Mouse (Mus musculus) E14TG2a.4 (cell line): ENCODE measurements at regions not wholly inside any gene's neighbourhood (a gene's known extent, or its start where the extent isn't known, plus 50 kb on each side); places are given as distances from the start of the nearest gene placed in this dataset.

ENCODE experiments used
- H3K27me3 ChIP-seq: 2 replicates; pipeline ENCODE4 v1.6.1; 2014; ENCODE audit warnings: low read length, control low read depth; ENCODE audit not compliant: insufficient read depth
- H3K36me3 ChIP-seq: 2 replicates; pipeline ENCODE4 v1.6.1; 2014; ENCODE audit warnings: low read length, control low read depth; ENCODE audit not compliant: insufficient read depth
- H3K4me1 ChIP-seq: replicated peaks from 2 replicates; pipeline ENCODE4 v1.6.1; 2014; ENCODE audit warnings: low read depth, low read length, control low read depth
- H3K4me3 ChIP-seq: replicated peaks from 2 replicates; pipeline ENCODE4 v1.5.1; 2014; ENCODE audit warnings: mild to moderate bottlenecking, low read length
- H3K9me3 ChIP-seq: 2 replicates; pipeline ENCODE4 v1.6.1; 2014; ENCODE audit warnings: low read length, control low read depth
- CTCF ChIP-seq: conservative IDR thresholded peaks from 2 replicates; pipeline ENCODE4 v1.5.1; 2014; ENCODE audit warnings: low read length
- NANOG ChIP-seq: IDR thresholded peaks from 2 replicates; pipeline ENCODE4 v1.6.1; 2014; ENCODE audit warnings: borderline replicate concordance, low read length, mixed read lengths
- POU5F1 ChIP-seq: IDR thresholded peaks from 2 replicates; pipeline ENCODE4 v1.6.1; 2014; ENCODE audit warnings: low read length, borderline replicate concordance

GRCm38 (mm10) chr1:119256097-119256473 lies 166.0 kb downstream of the Inhbb start:
- Histone ChIP-seq H3K9me3 (no peaks in the 10 kb centered on the region), H3K4me1 (peaks cover 9% of the 10 kb centered on the region), H3K4me3 (no peak overlapping the region), H3K36me3 (no peaks in the 10 kb centered on the region), H3K27me3 (peaks cover 16% of the 10 kb centered on the region)
- TF ChIP-seq NANOG (no peak), CTCF (no peak), POU5F1 (no peak)

DNA sequence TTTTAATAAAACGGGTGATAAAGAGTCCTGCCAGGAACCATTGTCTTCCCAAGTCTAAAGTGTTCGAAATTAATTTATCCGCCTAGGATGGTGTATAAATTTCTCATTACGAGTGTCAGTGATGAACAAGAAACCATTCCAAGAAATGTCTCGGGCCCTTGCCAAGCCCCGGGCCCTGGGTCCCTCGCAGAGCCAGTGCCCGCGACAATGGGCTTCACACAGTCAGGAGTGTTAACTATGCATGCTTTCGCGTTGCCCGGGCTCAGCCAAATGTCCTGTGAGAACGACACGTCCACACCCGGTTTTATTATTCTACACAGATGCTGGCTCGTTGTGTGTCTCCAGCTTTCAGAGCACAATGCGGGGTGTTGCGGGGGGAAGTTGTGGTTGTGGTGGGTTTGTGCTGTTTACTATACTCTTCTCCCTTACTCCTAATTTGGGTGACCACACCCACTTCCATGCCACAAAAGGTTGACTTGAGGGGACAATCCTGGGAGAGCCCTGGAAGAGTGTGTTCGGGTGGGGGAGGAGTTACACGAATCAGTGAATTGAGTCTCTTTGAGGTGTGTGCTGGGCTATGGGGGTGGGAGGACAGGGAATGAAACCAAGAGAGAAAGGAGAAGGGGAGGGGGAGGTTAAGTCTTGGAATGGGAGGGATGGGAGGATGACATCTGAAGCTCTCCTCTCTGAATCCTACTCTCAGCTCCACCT lies 166.5 kb downstream of the Inhbb start:
- TF ChIP-seq POU5F1 (no peak), NANOG (no peak), CTCF (no peak)

GRCm38 (mm10) chr1:119254928-119255327 lies 167.1 kb downstream of the Inhbb start:
- TF ChIP-seq CTCF (no peak), POU5F1 (no peak), NANOG (no peak)
- Histone ChIP-seq H3K4me3 (no peak overlapping the region), H3K36me3 (no peaks in the 10 kb centered on the region), H3K9me3 (no peaks in the 10 kb centered on the region), H3K27me3 (peaks cover 15% of the 10 kb centered on the region), H3K4me1 (peaks cover 9% of the 10 kb centered on the region)

More for the DNA sequence above, 166.5 kb downstream of the Inhbb start:
- peaks cover 20% of the 10 kb centered on the region for H3K27me3 ChIP-seq
- H3K36me3 ChIP-seq: no peaks in the 10 kb centered on the region
- H3K4me3 ChIP-seq: no peak overlapping the region
- no peaks in the 10 kb centered on the region for H3K9me3 ChIP-seq
- peaks cover 9% of the 10 kb centered on the region for H3K4me1 ChIP-seq

DNA sequence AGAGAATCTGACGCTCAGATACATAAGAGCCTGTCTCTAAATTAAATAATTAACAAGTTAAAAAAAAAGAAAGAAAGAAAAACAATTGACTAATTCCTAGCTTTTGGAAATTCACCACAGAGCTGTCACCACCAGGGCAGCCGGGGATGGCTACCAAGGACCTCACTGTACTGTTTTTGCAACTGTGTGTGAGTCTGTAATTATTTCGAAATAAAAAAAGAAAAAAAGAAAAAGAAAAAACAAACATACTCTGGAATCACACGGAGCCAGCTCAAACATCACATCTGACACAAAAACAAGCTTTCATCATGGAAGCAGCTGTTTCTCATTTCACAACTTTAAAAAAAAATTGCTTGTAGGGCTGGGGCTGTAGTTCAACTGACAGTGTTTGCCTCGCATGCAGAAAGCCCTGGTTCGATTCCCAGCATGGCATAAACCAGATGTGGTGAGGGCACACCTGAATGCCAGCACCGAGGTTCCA lies 168.6 kb downstream of the Inhbb start:
- Histone ChIP-seq H3K36me3 (no peaks in the 10 kb centered on the region), H3K9me3 (peaks cover 13% of the 10 kb centered on the region), H3K27me3 (peaks cover 11% of the 10 kb centered on the region; the same call in 1 of the 2 replicates), H3K4me1 (peaks cover 9% of the 10 kb centered on the region), H3K4me3 (no peak overlapping the region)
- TF ChIP-seq NANOG (no peak), CTCF (no peak), POU5F1 (no peak)

GRCm38 (mm10) chr1:119252403-119252802 lies 169.6 kb downstream of the Inhbb start:
- H3K27me3 ChIP-seq: peaks cover 10% of the 10 kb centered on the region; the same call in 1 of the 2 replicates
- peaks cover 20% of the 10 kb centered on the region for H3K9me3 ChIP-seq
- TF ChIP-seq NANOG: no peak
- no peak for TF ChIP-seq POU5F1
- no peak for TF ChIP-seq CTCF
- H3K4me3 ChIP-seq: no peak overlapping the region
- H3K4me1 ChIP-seq: peaks cover 9% of the 10 kb centered on the region
- H3K36me3 ChIP-seq: no peaks in the 10 kb centered on the region

- peaks cover 20% of the 10 kb centered on the region for H3K9me3 ChIP-seq
- TF ChIP-seq NANOG: no peak
- TF ChIP-seq POU5F1: no peak
- TF ChIP-seq CTCF: no peak
- H3K36me3 ChIP-seq: no peaks in the 10 kb centered on the region
- H3K27me3 ChIP-seq: peaks cover 10% of the 10 kb centered on the region; the same call in 1 of the 2 replicates
- H3K4me1 ChIP-seq: peaks cover 9% of the 10 kb centered on the region
- H3K4me3 ChIP-seq: no peak overlapping the region
Measured at GRCm38 (mm10) chr1:119251741-119252140, 170.3 kb downstream of the Inhbb start.

- TF ChIP-seq POU5F1: no peak
- Histone ChIP-seq H3K27me3 (peaks cover 7% of the 10 kb centered on the region; the same call in 1 of the 2 replicates), H3K36me3 (no peaks in the 10 kb centered on the region), H3K4me1 (no peaks in the 10 kb centered on the region), H3K4me3 (no peak overlapping the region), H3K9me3 (peaks cover 20% of the 10 kb centered on the region)
Measured at GRCm38 (mm10) chr1:119248776-119249495, 173.1 kb downstream of the Inhbb start.

GRCm38 (mm10) chr1:119247117-119247516 lies 174.9 kb downstream of the Inhbb start:
- no peak for TF ChIP-seq POU5F1
- no peak for TF ChIP-seq CTCF
- Histone ChIP-seq H3K27me3 (peaks cover 7% of the 10 kb centered on the region; the same call in 1 of the 2 replicates), H3K4me1 (no peaks in the 10 kb centered on the region), H3K4me3 (no peak overlapping the region), H3K36me3 (no peaks in the 10 kb centered on the region), H3K9me3 (peaks cover 20% of the 10 kb centered on the region)
